Mouse (Mus musculus): ENCODE measurements around the gene Dtx3. TPM values are rescaled to one million over a fixed set of nuclear protein-coding genes. Genes with fewer than 3 reads are reported as not detected.

Dtx3 gene
- total and polyA plus RNA-seq, 3 experiments, result 23.7 to 102 (median 24.2) TPM

DNA sequence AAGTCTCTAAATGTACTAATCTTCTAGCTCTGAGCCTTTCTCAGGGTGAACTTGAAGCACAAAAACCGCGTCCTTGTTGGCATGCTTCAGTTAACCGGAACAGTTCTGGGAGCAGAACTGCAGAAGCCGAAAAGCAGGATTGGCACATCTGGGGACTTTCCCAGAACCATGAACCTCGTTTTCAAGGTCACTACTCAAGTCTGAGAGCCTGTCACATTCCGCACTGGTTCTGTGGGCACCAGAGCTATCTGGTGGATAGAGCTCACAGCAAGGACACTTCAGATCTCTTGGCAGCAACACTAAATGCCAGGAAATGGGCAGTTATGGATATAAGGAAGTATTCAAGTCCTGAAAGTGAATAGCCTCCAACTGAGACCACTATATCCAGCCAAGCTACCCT, 48.4 kb downstream of the Dtx3 start:
- H3K27me3 ChIP-seq (ENCODE audit: control insufficient read depth, insufficient read depth, low read length), result no peaks in the 10 kb centered on the region
- H3K4me3 ChIP-seq, result no peak overlapping the region
- H3K27ac ChIP-seq, result no peak overlapping the region
- no peak for TF ChIP-seq CTCF (IDR thresholded peaks at IDR 0.05)
- no peaks in the 10 kb centered on the region for H3K4me1 ChIP-seq (ENCODE audit: control insufficient read depth, insufficient read depth, low read length)
- H3K79me2 ChIP-seq (replicated peaks; ENCODE audit: control insufficient read depth, insufficient read depth, low read length), result no peaks in the 10 kb centered on the region
- WGBS, result 56% methylated on average over 6 of the region's 6 CpGs
- DNase-seq, result no peak
- no peaks in the 10 kb centered on the region for H3K36me3 ChIP-seq (ENCODE audit: control insufficient read depth, insufficient read depth, low read length)
- H3K9ac ChIP-seq (ENCODE audit: low read depth, low read length), result no peak overlapping the region
- intact Hi-C loops (cut with DNase I), result no loop called here

DNA sequence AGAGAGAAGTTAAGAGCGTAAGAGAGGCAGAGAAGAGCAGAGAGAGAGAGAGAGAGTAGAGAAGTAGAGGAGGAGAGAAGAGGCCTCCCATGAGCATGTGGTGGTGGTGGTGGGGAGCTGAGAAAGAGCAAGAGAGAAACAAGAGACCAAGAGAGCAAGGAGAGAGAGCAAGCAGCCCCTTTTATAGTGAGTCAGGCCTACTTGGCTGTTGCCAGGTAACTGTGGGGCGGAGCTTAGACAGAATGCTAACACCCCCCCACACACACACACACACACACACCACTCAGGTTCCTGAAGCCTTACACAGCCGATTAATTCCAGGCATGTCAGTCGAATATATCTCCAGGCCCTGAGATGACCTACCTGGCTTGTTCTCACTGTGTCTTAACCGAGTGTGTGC, 50.2 kb downstream of the Dtx3 start:
- WGBS, result 74% methylated on average over 5 of the region's 5 CpGs

DNA sequence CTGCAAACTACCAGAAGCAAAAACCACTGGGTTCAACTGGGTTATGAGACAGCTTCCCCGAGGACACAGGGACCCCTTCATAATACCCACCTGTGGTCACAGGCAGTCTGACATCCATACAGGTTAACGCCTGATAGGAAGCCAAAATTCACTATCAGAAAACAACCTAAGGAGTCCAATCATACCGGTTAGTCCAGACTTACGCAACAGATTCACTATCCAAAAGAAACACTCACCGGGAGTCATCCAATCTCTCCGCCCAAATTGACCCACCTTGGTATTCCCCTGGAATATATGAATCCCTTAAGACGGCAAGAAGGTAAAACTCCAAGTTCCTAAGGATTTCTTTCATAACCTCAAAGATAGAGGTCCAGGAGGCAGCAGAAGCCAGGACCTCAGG, 51.0 kb downstream of the Dtx3 start:
- Histone ChIP-seq H3K4me3 (no peak overlapping the region), H3K4me1 (ENCODE audit: control insufficient read depth, insufficient read depth, low read length) (no peaks in the 10 kb centered on the region), H3K27me3 (ENCODE audit: control insufficient read depth, insufficient read depth, low read length) (no peaks in the 10 kb centered on the region), H3K9ac (ENCODE audit: low read depth, low read length) (no peak overlapping the region), H3K36me3 (ENCODE audit: control insufficient read depth, insufficient read depth, low read length) (no peaks in the 10 kb centered on the region), H3K79me2 (replicated peaks; ENCODE audit: control insufficient read depth, insufficient read depth, low read length) (no peaks in the 10 kb centered on the region), H3K27ac (no peak overlapping the region)
- WGBS, result 87% methylated on average over 7 of the region's 7 CpGs
- intact Hi-C loops (cut with DNase I), result no loop called here
- TF ChIP-seq CTCF (IDR thresholded peaks at IDR 0.05) (no peak), EP300 (IDR thresholded peaks at IDR 0.05; ENCODE audit: insufficient read depth, low read depth, low read length) (no peak), POLR2A (IDR thresholded peaks at IDR 0.05; ENCODE audit: insufficient read depth, low read depth, low read length) (no peak)
- no peak for DNase-seq

More for the DNA sequence above, 50.2 kb downstream of the Dtx3 start:
- H3K36me3 ChIP-seq (ENCODE audit: control insufficient read depth, insufficient read depth, low read length), result no peaks in the 10 kb centered on the region
- no peak overlapping the region for H3K27ac ChIP-seq
- no peaks in the 10 kb centered on the region for H3K27me3 ChIP-seq (ENCODE audit: control insufficient read depth, insufficient read depth, low read length)
- no peak for TF ChIP-seq EP300 (IDR thresholded peaks at IDR 0.05; ENCODE audit: insufficient read depth, low read depth, low read length)
- no peak for TF ChIP-seq POLR2A (IDR thresholded peaks at IDR 0.05; ENCODE audit: insufficient read depth, low read depth, low read length)
- TF ChIP-seq CTCF (IDR thresholded peaks at IDR 0.05), result no peak
- no peaks in the 10 kb centered on the region for H3K79me2 ChIP-seq (replicated peaks; ENCODE audit: control insufficient read depth, insufficient read depth, low read length)
- no peak overlapping the region for H3K4me3 ChIP-seq
- no peak for DNase-seq
- H3K4me1 ChIP-seq (ENCODE audit: control insufficient read depth, insufficient read depth, low read length), result no peaks in the 10 kb centered on the region
- H3K9ac ChIP-seq (ENCODE audit: low read depth, low read length), result no peak overlapping the region
- intact Hi-C loops (cut with DNase I), result no loop called here

DNA sequence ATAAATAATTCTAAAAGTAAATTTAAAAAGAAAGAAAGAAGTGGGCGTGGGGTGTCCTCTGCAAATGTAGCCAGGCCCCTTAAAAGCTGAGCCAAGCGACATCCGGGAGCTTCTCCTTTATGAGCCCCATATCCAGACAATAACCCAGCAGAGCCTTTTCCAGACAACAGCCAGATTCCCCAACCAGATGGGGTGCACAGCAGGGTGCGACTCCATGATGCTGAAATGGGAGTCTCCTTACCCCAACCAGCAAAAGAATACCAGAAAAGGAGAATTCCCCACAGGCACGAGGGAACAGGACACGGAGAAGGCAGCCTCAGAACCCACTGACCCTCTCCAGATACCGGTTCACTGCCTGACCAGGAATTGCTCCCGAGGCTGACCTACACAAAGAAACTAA, 52.3 kb downstream of the Dtx3 start:
- no peaks in the 10 kb centered on the region for H3K27me3 ChIP-seq (ENCODE audit: control insufficient read depth, insufficient read depth, low read length)
- no peaks in the 10 kb centered on the region for H3K36me3 ChIP-seq (ENCODE audit: control insufficient read depth, insufficient read depth, low read length)
- no peak overlapping the region for H3K9ac ChIP-seq (ENCODE audit: low read depth, low read length)
- DNase-seq, result no peak
- H3K79me2 ChIP-seq (replicated peaks; ENCODE audit: control insufficient read depth, insufficient read depth, low read length), result no peaks in the 10 kb centered on the region
- H3K27ac ChIP-seq, result no peak overlapping the region
- no peak overlapping the region for H3K4me3 ChIP-seq
- TF ChIP-seq CTCF (IDR thresholded peaks at IDR 0.05) (no peak), POLR2A (IDR thresholded peaks at IDR 0.05; ENCODE audit: insufficient read depth, low read depth, low read length) (no peak), EP300 (IDR thresholded peaks at IDR 0.05; ENCODE audit: insufficient read depth, low read depth, low read length) (no peak)
- intact Hi-C loops (cut with DNase I), result no loop called here
- H3K4me1 ChIP-seq (ENCODE audit: control insufficient read depth, insufficient read depth, low read length), result no peaks in the 10 kb centered on the region
- WGBS, result 83% methylated on average over 8 of the region's 8 CpGs

DNA sequence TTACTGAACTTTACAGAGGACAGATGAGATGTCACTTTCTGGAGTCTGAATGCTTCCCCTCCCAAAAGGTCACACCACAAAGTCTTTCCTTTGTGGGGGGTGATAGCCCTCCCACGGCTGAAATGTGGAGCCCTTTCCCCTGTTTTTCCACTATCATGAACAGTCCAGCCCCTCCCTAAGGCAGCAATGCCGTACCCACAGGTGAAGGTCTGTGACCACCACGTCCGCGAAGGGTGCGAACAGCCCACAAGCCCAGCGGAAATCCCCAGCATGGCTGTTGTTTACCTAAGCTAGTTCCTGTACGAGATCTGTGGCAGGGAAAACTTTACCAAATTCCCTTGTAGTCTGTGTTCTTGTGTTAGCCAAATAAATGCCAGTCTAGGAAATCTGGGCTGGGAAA, 54.0 kb downstream of the Dtx3 start:
- TF ChIP-seq POLR2A (IDR thresholded peaks at IDR 0.05; ENCODE audit: insufficient read depth, low read depth, low read length), result no peak
- TF ChIP-seq EP300 (IDR thresholded peaks at IDR 0.05; ENCODE audit: insufficient read depth, low read depth, low read length), result no peak
- TF ChIP-seq CTCF (IDR thresholded peaks at IDR 0.05), result no peak
- WGBS, result 58% methylated on average over 8 of the region's 8 CpGs

GRCm38 (mm10) chr10:127140971-127141370, 54.6 kb downstream of the Dtx3 start:
- TF ChIP-seq CTCF (IDR thresholded peaks at IDR 0.05), result no peak
- TF ChIP-seq EP300 (IDR thresholded peaks at IDR 0.05; ENCODE audit: insufficient read depth, low read depth, low read length), result no peak
- TF ChIP-seq POLR2A (IDR thresholded peaks at IDR 0.05; ENCODE audit: insufficient read depth, low read depth, low read length), result no peak
- Histone ChIP-seq H3K27me3 (ENCODE audit: control insufficient read depth, insufficient read depth, low read length) (no peaks in the 10 kb centered on the region), H3K36me3 (ENCODE audit: control insufficient read depth, insufficient read depth, low read length) (no peaks in the 10 kb centered on the region), H3K79me2 (replicated peaks; ENCODE audit: control insufficient read depth, insufficient read depth, low read length) (no peaks in the 10 kb centered on the region), H3K4me1 (ENCODE audit: control insufficient read depth, insufficient read depth, low read length) (no peaks in the 10 kb centered on the region), H3K9ac (ENCODE audit: low read depth, low read length) (no peak overlapping the region), H3K27ac (no peak overlapping the region), H3K4me3 (no peak overlapping the region)
- DNase-seq, result no peak
- intact Hi-C loops (cut with DNase I), result no loop called here
- 61% methylated on average over 11 of the region's 11 CpGs for WGBS

More for the DNA sequence above, 54.0 kb downstream of the Dtx3 start:
- DNase-seq, result peak in 1 of 2 experiments; percentile 28
- Histone ChIP-seq H3K27me3 (ENCODE audit: control insufficient read depth, insufficient read depth, low read length) (no peaks in the 10 kb centered on the region), H3K36me3 (ENCODE audit: control insufficient read depth, insufficient read depth, low read length) (no peaks in the 10 kb centered on the region), H3K79me2 (replicated peaks; ENCODE audit: control insufficient read depth, insufficient read depth, low read length) (no peaks in the 10 kb centered on the region), H3K4me1 (ENCODE audit: control insufficient read depth, insufficient read depth, low read length) (no peaks in the 10 kb centered on the region), H3K4me3 (no peak overlapping the region), H3K9ac (ENCODE audit: low read depth, low read length) (no peak overlapping the region), H3K27ac (no peak overlapping the region)
- intact Hi-C loops (cut with DNase I), result no loop called here

Other genes starting within 250 kb of the Dtx3 start
- 100 to 1,000 TPM in 1 of 2 experiments, 10 to 100 TPM in 1; 82.2 to 108 TPM for gene Ctdsp2, start 217.0 kb downstream of the Dtx3 start, total RNA-seq (2021)
- 85.6 and 114 TPM in 2 replicates for gene Ctdsp2, start 217.0 kb downstream of the Dtx3 start, polyA plus RNA-seq (2012; rRNA removed)
- gene Avil, start 195.0 kb downstream of the Dtx3 start, total RNA-seq (2021), result under 1 TPM; 0.34 to 0.48 TPM
- gene Avil, start 195.0 kb downstream of the Dtx3 start, polyA plus RNA-seq (2012; rRNA removed), result 0.26 and 0.29 TPM in 2 replicates
- gene Tsfm, start 164.9 kb downstream of the Dtx3 start, total RNA-seq (2021), result 10 to 100 TPM; 50.8 to 58.7 TPM
- 40.0 and 42.4 TPM in 2 replicates for gene Tsfm, start 164.9 kb downstream of the Dtx3 start, polyA plus RNA-seq (2012; rRNA removed)
- gene Mettl1, start 154.3 kb downstream of the Dtx3 start, total RNA-seq (2021), result 1 to 10 TPM; 6.3 to 7.0 TPM
- 12.3 and 16.0 TPM in 2 replicates for gene Mettl1, start 154.3 kb downstream of the Dtx3 start, polyA plus RNA-seq (2012; rRNA removed)
- not detected for gene Eef1akmt3, start 154.2 kb downstream of the Dtx3 start, total RNA-seq (2021)
- 0.06 TPM in 2 replicates for gene Eef1akmt3, start 154.2 kb downstream of the Dtx3 start, polyA plus RNA-seq (2012; rRNA removed)
- under 1 TPM in 1 of 2 experiments, not detected in 1; 0.10 TPM for gene Cyp27b1, start 147.5 kb downstream of the Dtx3 start, total RNA-seq (2021)
- 0.12 and 0.35 TPM in 2 replicates for gene Cyp27b1, start 147.5 kb downstream of the Dtx3 start, polyA plus RNA-seq (2012; rRNA removed)
- 1 to 10 TPM; 2.8 to 3.1 TPM for gene March9, start 135.5 kb downstream of the Dtx3 start, total RNA-seq (2021)
- 2.5 and 2.7 TPM in 2 replicates for gene March9, start 135.5 kb downstream of the Dtx3 start, polyA plus RNA-seq (2012; rRNA removed)
- 10 to 100 TPM; 77.8 to 83.0 TPM for gene Cdk4, start 132.2 kb downstream of the Dtx3 start, total RNA-seq (2021)
- gene Cdk4, start 132.2 kb downstream of the Dtx3 start, polyA plus RNA-seq (2012; rRNA removed), result 110 and 139 TPM in 2 replicates
- gene Tspan31, start 125.5 kb downstream of the Dtx3 start, total RNA-seq (2021), result 10 to 100 TPM; 39.3 to 51.0 TPM
- gene Tspan31, start 125.5 kb downstream of the Dtx3 start, polyA plus RNA-seq (2012; rRNA removed), result 67.6 and 130 TPM in 2 replicates
- gene Agap2, start 120.4 kb downstream of the Dtx3 start, total RNA-seq (2021), result 1 to 10 TPM; 5.0 to 5.5 TPM
- 2.9 and 4.8 TPM in 2 replicates for gene Agap2, start 120.4 kb downstream of the Dtx3 start, polyA plus RNA-seq (2012; rRNA removed)
- gene Os9, start 74.6 kb downstream of the Dtx3 start, total RNA-seq (2021), result 10 to 100 TPM; 24.4 to 25.1 TPM
- gene Os9, start 74.6 kb downstream of the Dtx3 start, polyA plus RNA-seq (2012; rRNA removed), result 25.6 and 26.4 TPM in 2 replicates
- 1 to 10 TPM; 1.8 to 2.0 TPM for gene B4galnt1, start 30.5 kb downstream of the Dtx3 start, total RNA-seq (2021)
- 4.0 and 9.5 TPM in 2 replicates for gene B4galnt1, start 30.5 kb downstream of the Dtx3 start, polyA plus RNA-seq (2012; rRNA removed)
- 10 to 100 TPM; 13.2 to 14.7 TPM for gene Slc26a10, start 15.1 kb downstream of the Dtx3 start, total RNA-seq (2021)
- 40.5 and 68.0 TPM in 2 replicates for gene Slc26a10, start 15.1 kb downstream of the Dtx3 start, polyA plus RNA-seq (2012; rRNA removed)
- gene Arhgef25, start 5.6 kb downstream of the Dtx3 start, total RNA-seq (2021), result 10 to 100 TPM in 1 of 2 experiments, 1 to 10 TPM in 1; 9.8 to 10.1 TPM
- gene Arhgef25, start 5.6 kb downstream of the Dtx3 start, polyA plus RNA-seq (2012; rRNA removed), result 17.4 and 18.2 TPM in 2 replicates
- gene Pip4k2c, start 15.9 kb upstream of the Dtx3 start, total RNA-seq (2021), result 10 to 100 TPM; 25.7 to 28.8 TPM
- gene Pip4k2c, start 15.9 kb upstream of the Dtx3 start, polyA plus RNA-seq (2012; rRNA removed), result 29.0 and 42.3 TPM in 2 replicates
- under 1 TPM; 0.34 to 0.45 TPM for gene Kif5a, start 67.6 kb upstream of the Dtx3 start, total RNA-seq (2021)
- gene Kif5a, start 67.6 kb upstream of the Dtx3 start, polyA plus RNA-seq (2012; rRNA removed), result 1.3 and 2.2 TPM in 2 replicates
- 100 to 1,000 TPM; 123 to 135 TPM for gene Dctn2, start 70.6 kb upstream of the Dtx3 start, total RNA-seq (2021)
- 139 and 167 TPM in 2 replicates for gene Dctn2, start 70.6 kb upstream of the Dtx3 start, polyA plus RNA-seq (2012; rRNA removed)
- 10 to 100 TPM; 19.2 to 20.4 TPM for gene Mbd6, start 93.3 kb upstream of the Dtx3 start, total RNA-seq (2021)
- 15.8 and 22.3 TPM in 2 replicates for gene Mbd6, start 93.3 kb upstream of the Dtx3 start, polyA plus RNA-seq (2012; rRNA removed)
- 10 to 100 TPM; 42.6 to 47.7 TPM for gene Mars, start 116.1 kb upstream of the Dtx3 start, total RNA-seq (2021)
- 36.6 and 51.3 TPM in 2 replicates for gene Mars, start 116.1 kb upstream of the Dtx3 start, polyA plus RNA-seq (2012; rRNA removed)
- 1 to 10 TPM; 2.3 to 2.4 TPM for gene Arhgap9, start 126.2 kb upstream of the Dtx3 start, total RNA-seq (2021)
- gene Arhgap9, start 126.2 kb upstream of the Dtx3 start, polyA plus RNA-seq (2012; rRNA removed), result 2.5 and 4.8 TPM in 2 replicates
- under 1 TPM; 0.91 to 0.96 TPM for gene Gli1, start 146.2 kb upstream of the Dtx3 start, total RNA-seq (2021)
- 2.4 and 3.2 TPM in 2 replicates for gene Gli1, start 146.2 kb upstream of the Dtx3 start, polyA plus RNA-seq (2012; rRNA removed)
- gene Inhbe, start 158.7 kb upstream of the Dtx3 start, total RNA-seq (2021), result not detected
- not detected in 2 replicates for gene Inhbe, start 158.7 kb upstream of the Dtx3 start, polyA plus RNA-seq (2012; rRNA removed)
- gene Inhbc, start 174.7 kb upstream of the Dtx3 start, total RNA-seq (2021), result not detected
- 0.18 TPM in 1 of 2 replicates, not detected in the other for gene Inhbc, start 174.7 kb upstream of the Dtx3 start, polyA plus RNA-seq (2012; rRNA removed)
- gene R3hdm2, start 184.6 kb upstream of the Dtx3 start, total RNA-seq (2021), result 100 to 1,000 TPM; 151 to 171 TPM
- gene R3hdm2, start 184.6 kb upstream of the Dtx3 start, polyA plus RNA-seq (2012; rRNA removed), result 120 and 154 TPM in 2 replicates